Mouse (Mus musculus) cerebellum, postnatal 14 days (tissue): ENCODE measurements around the gene 4930512M02Rik.
"Not testable (repeated sequence)": the region's sequence is repeated elsewhere in the genome, so short reads cannot be mapped to it uniquely, and the experiment has no call there.

Source experiments
- DNase-seq, 2 experiments: peaks; one replicate each; pipeline ENCODE4 v3.0.0; 2021; ENCODE audit warnings: mixed read lengths in 2 of 2

The 4930512M02Rik gene

GRCm38 (mm10) chr11:11627735-11628134 lies at the start of gene 4930512M02Rik:
TSS of gene 4930512M02Rik (minus strand) at chr11:11627835.
- not testable (repeated sequence) for DNase-seq

DNA sequence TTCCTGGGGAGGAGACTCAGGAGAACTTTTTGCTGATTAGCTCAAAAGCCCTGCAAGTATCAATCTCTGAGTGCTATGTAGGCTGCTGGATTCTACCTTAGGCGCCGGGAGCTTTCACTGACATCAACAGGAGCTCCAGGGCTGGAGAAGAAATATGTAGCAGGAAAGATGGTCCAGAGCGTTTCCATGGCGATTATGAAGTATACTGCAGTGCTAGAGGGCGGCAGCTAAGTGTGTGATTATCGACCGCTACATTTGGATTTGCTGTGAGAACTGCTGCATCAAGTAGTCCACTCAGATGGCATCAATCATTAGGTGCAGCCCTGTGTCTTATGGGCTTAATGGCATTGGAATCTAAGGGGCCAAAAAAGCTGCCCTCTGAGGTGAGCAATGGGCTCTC lies 49.5 kb upstream of the 4930512M02Rik start:
- DNase-seq, result no peak

DNA sequence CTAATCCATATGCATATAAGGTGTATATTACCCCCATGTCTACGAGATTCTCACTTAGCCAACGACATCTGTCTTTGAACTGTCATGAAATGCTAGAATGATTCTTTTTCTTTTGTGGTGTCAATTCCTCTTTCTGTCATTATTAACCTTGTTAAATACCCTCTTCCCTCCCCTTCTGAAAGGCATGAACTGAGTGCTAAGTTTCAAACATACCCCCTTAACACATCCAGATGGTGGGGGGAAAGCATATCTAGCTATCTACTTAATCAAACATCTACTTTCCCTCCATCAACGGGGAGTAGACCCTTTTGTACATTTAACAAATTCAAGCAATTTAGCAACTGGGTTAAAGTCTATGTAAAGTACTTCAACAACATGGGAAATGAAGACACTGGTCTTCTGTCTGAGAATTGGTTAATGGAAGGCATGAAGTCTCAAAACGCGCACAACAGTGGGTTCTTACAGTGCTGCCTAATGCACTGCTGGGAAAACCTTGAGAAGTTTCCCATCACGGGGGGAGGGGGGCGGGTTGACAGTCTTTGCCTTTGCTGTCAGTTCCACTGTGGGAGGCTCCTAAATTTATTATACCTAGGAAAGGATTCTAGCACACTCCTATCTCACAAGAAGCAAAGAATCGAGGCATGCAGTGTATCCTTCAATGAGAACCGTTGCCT lies 48.6 kb upstream of the 4930512M02Rik start:
- no peak for DNase-seq

GRCm38 (mm10) chr11:11675063-11675462 lies 47.4 kb upstream of the 4930512M02Rik start:
- DNase-seq, result no peak

GRCm38 (mm10) chr11:11672974-11673373 lies 45.3 kb upstream of the 4930512M02Rik start:
- DNase-seq, result no peak

- no peak for DNase-seq
These were observed 40.3 kb upstream of the 4930512M02Rik start for GRCm38 (mm10) chr11:11667922-11668290.

DNA sequence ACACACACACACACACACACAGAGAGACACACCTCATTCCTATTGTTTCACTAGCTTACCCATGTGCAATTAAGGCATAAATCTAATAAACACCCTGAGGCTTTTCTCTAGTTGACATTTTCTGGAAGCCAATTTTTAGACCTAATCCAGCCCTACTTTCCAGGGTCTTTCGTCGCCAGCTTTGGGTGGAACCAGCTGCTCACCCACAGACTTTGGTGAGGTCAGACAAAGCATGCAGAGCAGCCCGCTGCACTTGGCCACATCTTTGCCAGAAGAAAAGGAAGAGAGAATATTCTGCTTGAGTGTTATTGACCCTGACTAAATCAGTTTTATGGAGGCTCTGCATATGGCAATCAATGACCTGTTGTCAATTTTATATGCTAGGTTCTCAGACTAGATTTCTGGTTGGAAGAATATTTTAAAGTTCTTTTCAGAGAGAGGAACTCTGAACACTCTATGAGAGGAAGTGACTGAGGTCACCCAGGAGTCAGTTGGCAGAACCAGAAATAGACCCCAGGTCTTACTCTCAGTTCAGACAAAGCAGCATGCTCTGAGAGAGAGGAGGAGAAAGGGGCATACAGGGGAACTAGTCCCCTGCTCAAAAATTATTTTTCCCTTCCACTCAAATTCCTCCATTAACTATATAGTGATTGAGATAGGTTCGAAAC lies 39.8 kb upstream of the 4930512M02Rik start:
- DNase-seq, result no peak

DNA sequence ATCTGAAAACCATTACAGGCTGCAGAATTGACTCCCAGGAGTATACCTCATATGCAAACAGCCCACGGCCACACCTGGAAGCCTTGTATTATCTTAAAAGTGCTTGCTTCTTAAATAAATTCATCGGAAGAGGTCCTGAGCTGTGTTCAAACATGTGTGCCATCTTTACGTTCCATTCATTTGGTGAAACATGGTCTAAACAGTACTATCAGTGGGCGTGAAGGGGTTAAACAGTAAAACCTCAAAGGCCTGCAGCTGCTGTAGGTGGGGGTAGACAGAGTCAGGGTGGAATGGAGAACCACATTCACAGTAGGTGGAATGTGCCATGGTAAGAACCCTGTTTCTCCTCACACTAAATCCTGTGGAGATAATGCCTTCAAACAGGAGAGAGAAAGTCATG lies 33.0 kb upstream of the 4930512M02Rik start:
- no peak for DNase-seq

- DNase-seq, result no peak
These were observed 31.2 kb upstream of the 4930512M02Rik start for GRCm38 (mm10) chr11:11658834-11659233.

DNA sequence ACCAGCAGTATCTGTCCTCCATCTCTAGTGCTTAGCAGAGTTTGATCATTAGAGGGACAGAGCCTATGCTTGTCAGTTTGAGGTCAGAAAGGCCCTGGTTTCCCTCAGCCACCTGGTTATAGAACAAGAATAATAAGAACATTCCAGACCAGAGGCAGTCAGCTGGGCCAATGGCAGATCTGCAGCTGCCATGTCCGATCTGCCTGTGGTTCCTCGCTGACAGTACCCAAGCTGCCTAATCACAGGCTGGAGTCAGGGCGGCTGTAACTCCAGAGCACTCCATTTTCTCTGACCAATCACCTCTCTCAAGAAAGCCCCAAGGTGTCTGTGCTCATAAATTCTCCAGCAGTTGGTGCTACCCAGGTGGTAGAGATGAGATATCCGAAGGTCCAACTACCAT lies 30.0 kb upstream of the 4930512M02Rik start:
- DNase-seq, result no peak

- no peak for DNase-seq
These were observed 29.4 kb upstream of the 4930512M02Rik start for GRCm38 (mm10) chr11:11656995-11657530.

- DNase-seq, result no peak
These were observed 28.8 kb upstream of the 4930512M02Rik start for GRCm38 (mm10) chr11:11656388-11656787.

DNA sequence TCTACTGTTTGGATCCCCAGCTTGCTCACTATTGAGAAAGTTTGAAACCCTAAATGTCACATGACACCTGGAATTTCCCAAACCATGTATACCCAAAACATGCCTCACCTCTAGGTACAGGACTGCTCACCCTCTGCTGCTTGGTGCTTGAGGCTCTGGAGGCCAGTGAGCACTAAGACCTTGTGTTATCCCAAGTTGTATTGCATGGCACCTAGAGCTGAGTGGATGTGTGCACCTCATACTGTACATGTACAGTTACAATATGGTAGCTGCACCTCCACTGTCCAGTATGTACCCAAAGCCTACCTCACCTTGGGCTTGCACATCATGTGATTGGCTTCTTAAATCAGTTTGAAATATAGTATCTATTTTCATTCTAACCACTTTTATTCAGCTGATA lies 16.7 kb upstream of the 4930512M02Rik start:
- DNase-seq, result no peak

- DNase-seq, result no peak
These were observed 3.4 kb downstream of the 4930512M02Rik start for GRCm38 (mm10) chr11:11624073-11624705.

- no peak for DNase-seq
These were observed 18.4 kb downstream of the 4930512M02Rik start for GRCm38 (mm10) chr11:11609243-11609642.

- no peak for DNase-seq
These were observed 40.3 kb downstream of the 4930512M02Rik start for GRCm38 (mm10) chr11:11587327-11587726.

GRCm38 (mm10) chr11:11586423-11586822 lies 41.2 kb downstream of the 4930512M02Rik start:
- no peak for DNase-seq

DNA sequence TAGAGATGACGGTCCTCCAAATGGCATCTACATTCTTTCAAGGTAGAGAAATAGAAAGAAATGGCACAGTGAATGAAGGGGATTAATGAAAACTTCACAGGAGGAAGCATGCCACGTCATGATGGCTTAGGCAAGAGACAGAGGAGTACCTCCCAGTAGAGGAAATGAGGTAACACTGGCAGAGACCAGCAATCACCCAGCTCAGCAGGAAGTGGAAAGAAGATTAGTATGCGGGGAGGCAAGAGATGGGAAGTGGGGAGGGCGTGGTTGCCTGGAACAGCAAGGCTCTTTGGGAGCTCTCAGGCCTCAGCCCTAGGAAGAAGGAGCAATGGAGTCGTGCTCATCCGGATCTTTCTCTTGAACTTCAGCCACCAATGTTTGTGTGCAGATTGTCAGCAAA lies 53.9 kb downstream of the 4930512M02Rik start:
- DNase-seq, result no peak

- no peak for DNase-seq
These were observed 56.9 kb downstream of the 4930512M02Rik start for GRCm38 (mm10) chr11:11570747-11571146.

- DNase-seq, result no peak
These were observed 58.0 kb downstream of the 4930512M02Rik start for GRCm38 (mm10) chr11:11569466-11570132.

DNA sequence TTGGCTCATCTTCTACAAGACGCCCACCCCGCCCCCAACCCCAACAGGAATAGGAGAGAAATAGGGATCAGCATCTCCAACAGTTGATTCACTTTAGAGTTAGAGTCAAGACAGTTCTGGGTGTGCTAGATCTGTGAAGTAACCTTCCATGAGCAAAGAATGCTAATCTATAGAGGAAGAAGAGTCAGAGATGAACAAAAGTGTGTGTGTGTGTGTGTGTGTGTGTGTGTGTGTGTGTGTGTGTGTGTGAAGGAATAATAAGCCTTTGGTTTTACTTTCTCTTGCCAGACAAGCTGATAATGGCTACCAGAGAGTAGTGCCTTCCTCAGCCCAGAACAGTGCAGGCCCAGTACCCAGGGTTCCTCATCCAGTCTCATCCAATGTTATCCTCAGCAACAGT lies 59.6 kb downstream of the 4930512M02Rik start:
- no peak for DNase-seq

DNA sequence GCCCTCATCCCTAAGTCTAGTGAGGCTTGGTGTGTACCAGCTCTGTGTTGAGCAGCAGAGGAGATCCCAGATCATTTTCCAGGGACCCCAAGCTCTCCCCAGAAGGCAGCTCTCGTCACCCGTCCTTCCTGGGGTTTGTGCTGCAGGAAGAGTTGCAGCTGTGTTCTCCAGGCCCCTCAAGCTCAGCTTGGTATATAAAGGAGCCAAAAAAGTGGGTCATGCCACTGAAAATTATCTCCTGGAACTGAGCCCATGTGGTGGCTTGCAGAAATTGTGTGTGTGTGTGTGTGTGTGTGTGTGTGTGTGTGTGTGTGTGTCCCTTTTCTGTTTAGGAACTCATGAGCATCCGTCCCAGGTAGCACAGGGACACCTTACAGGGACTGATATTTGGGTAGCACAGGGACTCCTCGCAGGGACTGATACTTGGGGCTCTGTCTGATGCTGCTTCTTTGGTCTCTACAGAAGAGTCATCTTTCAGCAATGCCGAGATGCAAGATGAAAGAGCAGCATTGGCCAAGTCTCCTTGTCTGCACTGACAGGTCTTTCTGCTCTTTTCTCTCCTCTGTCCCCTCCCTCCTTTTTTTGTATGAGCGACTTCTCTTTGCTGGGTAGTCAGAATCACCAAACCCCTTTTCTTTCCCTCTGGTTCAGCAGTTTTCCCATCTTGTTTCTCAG lies 62.4 kb downstream of the 4930512M02Rik start:
- DNase-seq, result no peak
